Mouse (Mus musculus): ENCODE data around the gene Ino80d.

Ino80d gene

GRCm38 (mm10) chr1:62919219-62919618, 195.2 kb downstream of the Ino80d start:
- DNase-seq (ENCODE audit: extremely low read depth, low read depth, low spot score): no peak

DNA sequence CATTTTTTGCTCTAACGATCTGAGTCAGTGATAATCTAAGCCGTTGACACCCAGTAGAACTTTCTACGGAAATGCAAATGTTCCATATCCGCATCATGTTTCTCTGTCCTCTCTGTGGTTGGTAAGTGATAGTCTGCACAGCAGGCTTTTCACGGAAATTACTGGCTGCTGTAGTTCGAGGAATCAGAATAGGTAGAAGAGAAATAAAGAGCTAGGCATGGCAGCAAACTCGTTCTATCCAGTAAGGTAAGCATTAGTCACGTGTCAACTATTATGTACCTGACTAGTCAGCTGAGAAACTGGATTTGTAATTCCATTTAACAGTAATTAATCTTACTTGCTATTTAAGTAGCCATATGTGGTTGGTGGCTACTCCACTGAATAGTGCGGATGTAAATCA, 197.9 kb downstream of the Ino80d start:
- DNase-seq (ENCODE audit: extremely low read depth, low read depth, low spot score): no peak

DNA sequence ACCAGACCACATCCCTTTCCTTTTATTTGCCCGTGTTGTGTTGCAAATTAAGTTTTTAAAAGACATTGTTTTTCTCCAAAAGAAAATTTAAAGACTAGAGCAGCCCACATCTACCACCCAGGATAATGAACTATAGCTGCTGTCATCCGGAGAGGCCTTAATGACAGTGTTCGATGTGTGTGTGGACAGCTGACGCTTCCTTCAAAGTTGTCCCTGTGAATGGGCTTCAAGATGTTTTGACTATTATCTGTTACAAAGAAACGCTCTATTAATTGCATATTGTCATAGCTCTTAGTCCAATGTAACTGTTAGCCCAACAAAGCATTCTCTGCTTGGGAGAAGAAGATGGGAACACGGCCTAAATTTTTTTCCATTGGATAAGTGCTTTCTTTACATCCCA, 200.0 kb downstream of the Ino80d start:
- no peak for DNase-seq (ENCODE audit: extremely low read depth, low read depth, low spot score)

DNA sequence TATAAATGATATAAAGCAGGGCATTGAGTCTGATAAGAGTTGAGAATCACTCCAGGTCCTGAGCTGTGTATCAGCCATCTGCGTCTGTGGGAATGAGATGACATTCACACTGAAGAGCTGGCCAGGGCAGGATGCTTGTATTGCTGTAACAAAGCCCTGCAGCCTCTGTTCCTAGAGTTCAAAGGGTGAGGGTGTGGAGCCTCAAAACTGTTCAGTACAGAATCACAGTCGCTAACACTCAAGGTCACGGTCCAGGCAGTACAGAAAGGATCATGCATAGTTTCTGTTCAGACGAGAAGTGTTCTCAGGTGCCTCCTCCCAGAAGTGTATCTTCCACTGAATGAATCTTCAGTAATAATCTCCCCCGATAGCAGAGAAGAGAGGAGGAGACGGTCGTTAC, 203.0 kb downstream of the Ino80d start:
- no peak for DNase-seq (ENCODE audit: extremely low read depth, low read depth, low spot score)

- no peak for DNase-seq (ENCODE audit: extremely low read depth, low read depth, low spot score)
These were observed 205.3 kb downstream of the Ino80d start for GRCm38 (mm10) chr1:62909126-62909525.

DNA sequence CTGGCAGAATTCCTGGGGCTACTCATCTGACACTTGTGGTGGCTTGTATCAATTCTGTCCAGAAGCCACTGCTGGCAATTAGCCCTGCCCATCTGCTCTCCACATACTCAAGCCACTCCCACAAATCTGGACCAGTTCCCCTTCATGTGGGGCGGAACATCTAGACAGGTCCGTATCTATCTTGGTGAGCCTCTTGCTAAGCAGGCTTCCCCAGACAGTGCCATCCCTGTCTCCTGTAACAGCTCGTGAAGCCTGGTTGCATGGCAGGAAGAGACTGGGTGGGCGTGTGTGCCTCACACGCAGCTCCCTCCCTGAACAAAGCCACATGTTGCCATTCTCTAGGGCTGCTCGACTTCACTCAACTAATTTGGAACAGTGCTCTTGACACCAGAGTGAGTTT, 206.0 kb downstream of the Ino80d start:
- no peak for DNase-seq (ENCODE audit: extremely low read depth, low read depth, low spot score)

Measured in fat pad, adult 2 months (tissue).